Mouse (Mus musculus): ENCODE data around the gene Akt3.

- TF ChIP-seq CTCF (IDR thresholded peaks at IDR 0.05; ENCODE audit: extremely low read depth, insufficient read length, insufficient replicate concordance, low read depth, low read length), result no peak
- TF ChIP-seq POLR2A (IDR thresholded peaks at IDR 0.05; ENCODE audit: low read depth, low read length), result no peak
Measured at GRCm38 (mm10) chr1:177013313-177013712, 244.7 kb downstream of the Akt3 start.
